11 mouse cellular contexts compared by ENCODE assay signal in the genomic region with DNA sequence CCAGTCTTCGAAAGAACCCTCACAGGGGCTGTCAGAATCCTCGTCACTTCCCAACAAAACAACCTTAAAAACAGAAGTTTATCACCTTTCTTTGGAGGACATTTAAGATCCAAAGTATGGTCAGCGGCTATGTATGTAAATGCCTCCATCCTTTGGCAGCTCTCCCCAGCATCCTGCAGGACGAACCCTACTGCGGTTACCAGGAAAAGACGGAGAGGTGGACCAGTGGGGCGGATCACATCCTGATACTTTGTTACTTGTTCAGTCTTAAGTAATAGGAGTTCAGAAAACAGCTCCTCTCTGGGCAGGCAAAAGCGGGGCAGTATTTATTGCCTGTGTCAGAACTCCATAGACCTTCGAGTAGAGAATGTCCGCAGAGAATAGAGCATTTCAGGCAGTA.
DNase-seq lines count a peak whose midpoint lies in the region; ATAC-seq lines count a peak whose summit lies in the region.
"Had no signal": no experiment of that assay in that cellular context is flagged by ENCODE, and none has a peak within 500 bp of the region (broad histone marks: within the 10 kb centered on the region; RNA-seq: fewer than 3 reads in every experiment).

No protein-coding gene starts in this region.

- peak; percentile 56 for ATAC-seq in frontal cortex, adult (ENCODE audit: low TSS enrichment)

- intact Hi-C loops in left cerebral cortex, postnatal 4 days (cut with DNase I), result no loop called here

- DNase-seq in frontal cortex, postnatal 14 days (ENCODE audit: low spot score in 2 of 2), result no peak
- DNase-seq in left cerebral cortex, postnatal 4 days, result peak; percentile 15
- no peak for DNase-seq in left cerebral cortex, adult 9 months (ENCODE audit: low spot score in 2 of 2)
- DNase-seq in cerebellum, adult 11-12 months, result peak; percentile 46
- DNase-seq in embryo, embryonic 11 days, result peak; percentile 35
- no peak for DNase-seq in urinary bladder, postnatal 10 days (ENCODE audit: low spot score)
- no peak for DNase-seq in frontal cortex, postnatal 36 days (ENCODE audit: low spot score in 2 of 2)
- DNase-seq: B cell, adult 2 months; gastrocnemius, adult 2 months; thymus, postnatal 25 days had no signal

Comparison
In these comparisons a context has a peak if more than half of its experiments do, and no peak if none do; other contexts are left out.
1. DNase-seq: peak in left cerebral cortex, postnatal 4 days (single experiment), cerebellum, adult 11-12 months (single experiment) and embryo, embryonic 11 days (single experiment); none in frontal cortex, postnatal 14 days (0 of 2), left cerebral cortex, adult 9 months (0 of 2), urinary bladder, postnatal 10 days (single experiment) and frontal cortex, postnatal 36 days (0 of 2).